ENCODE assay signal across 8 mouse cellular contexts in the genomic region with DNA sequence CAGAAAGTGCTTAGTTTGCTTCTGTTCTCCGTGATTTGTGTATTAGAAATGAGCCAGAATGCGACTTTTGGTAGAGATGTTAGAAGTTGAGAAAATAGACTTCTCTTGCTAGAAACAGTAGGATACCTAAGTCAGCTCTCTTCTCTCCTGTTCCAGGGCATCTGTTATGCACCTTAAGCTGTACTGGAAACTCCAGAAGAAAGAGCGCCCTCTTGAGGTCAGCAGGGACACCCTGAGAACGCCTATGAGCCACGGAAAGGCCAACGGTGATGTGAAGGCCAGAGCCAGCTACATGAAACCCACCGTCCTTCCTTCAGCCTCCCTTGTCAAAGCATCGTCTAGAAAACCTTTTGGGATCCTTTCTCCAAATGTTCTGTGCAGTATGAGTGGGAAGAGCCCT. TPM values are rescaled to one million over a fixed set of nuclear protein-coding genes. Genes with fewer than 3 reads are reported as not detected.
DNase-seq lines count a peak whose midpoint lies in the region; ATAC-seq and TF ChIP-seq lines count a peak whose summit lies in the region.

No protein-coding gene starts in this region.

- peaks cover 28% of the 10 kb centered on the region for H3K36me3 ChIP-seq in heart, embryonic 12.5 days
- no peaks in the 10 kb centered on the region for H3K36me3 ChIP-seq in kidney, postnatal 0 days (ENCODE audit: insufficient read depth, low read length)

- no peaks in the 10 kb centered on the region for H3K9me3 ChIP-seq in heart, embryonic 12.5 days (replicated peaks)
- H3K9me3 ChIP-seq in kidney, postnatal 0 days (replicated peaks; ENCODE audit: low read length): no peaks in the 10 kb centered on the region

- ATAC-seq in heart, embryonic 12.5 days (ENCODE audit: insufficient number of reproducible peaks, low FRiP score): no peak
- ATAC-seq in kidney, postnatal 0 days (replicated peaks; ENCODE audit: low FRiP score, low read depth): no peak

- H3K4me3 ChIP-seq in heart, embryonic 12.5 days: no peak overlapping the region
- no peak overlapping the region for H3K4me3 ChIP-seq in kidney, postnatal 0 days (replicated peaks; ENCODE audit: low read depth, low read length)

- H3K27me3 ChIP-seq in heart, embryonic 12.5 days (replicated peaks): no peaks in the 10 kb centered on the region
- H3K27me3 ChIP-seq in kidney, postnatal 0 days (ENCODE audit: insufficient read depth, low read length): no peaks in the 10 kb centered on the region

- H3K9ac ChIP-seq in heart, embryonic 12.5 days: no peak overlapping the region
- no peak overlapping the region for H3K9ac ChIP-seq in kidney, postnatal 0 days (ENCODE audit: low read depth, low read length)

- H3K4me2 ChIP-seq in heart, embryonic 12.5 days: no peak overlapping the region
- H3K4me2 ChIP-seq in kidney, postnatal 0 days (ENCODE audit: low read length): no peak overlapping the region

- H3K27ac ChIP-seq in heart, embryonic 12.5 days (ENCODE audit: poor library complexity, severe bottlenecking): no peak overlapping the region
- H3K27ac ChIP-seq in kidney, postnatal 0 days: no peak overlapping the region

- peak; percentile 79 for TF ChIP-seq CTCF in kidney, postnatal 0 days (IDR thresholded peaks at IDR 0.05; ENCODE audit: low read depth)

- peak; percentile 94 for DNase-seq in heart, adult 11 months
- peak; percentile 79 for DNase-seq in ES-CJ7 (ENCODE audit: low read depth, low spot score)
- peak; percentile 67 for DNase-seq in c-Kit-positive CD71-positive TER-119-negative erythroid progenitor cells, embryonic 14.5 days (ENCODE audit: low read depth)
- peak; percentile 66 for DNase-seq in forelimb bud, embryonic 11.5 days (ENCODE audit: low read depth, low spot score)
- peak; percentile 83 for DNase-seq in kidney, postnatal 0 days (ENCODE audit: low spot score)
- DNase-seq in lung, adult 18-20 months: peak; percentile 61 to 74
- DNase-seq in spleen, postnatal 10 days (ENCODE audit: low spot score in 2 of 2): peak; percentile 51 to 77

- 36% methylated on average over 8 of the region's 8 CpGs for WGBS in heart, embryonic 12.5 days
- 41% methylated on average over 8 of the region's 8 CpGs for WGBS in kidney, postnatal 0 days

- H3K4me1 ChIP-seq in heart, embryonic 12.5 days (replicated peaks): peaks cover 32% of the 10 kb centered on the region
- H3K4me1 ChIP-seq in kidney, postnatal 0 days (replicated peaks; ENCODE audit: insufficient read depth, low read length): peaks cover 6% of the 10 kb centered on the region; the same call in 1 of the 2 replicates

RNA-seq across cellular contexts. Expression of a gene that starts 41.4 kb away (rescaled TPM):
- polyA plus RNA-seq in heart, embryonic 12.5 days (2016; fragmentation: Nextera tagmentation; extraction: Ambion mirVana): 12.3 TPM in 2 replicates
- 13.8 and 13.9 TPM in 2 replicates for polyA plus RNA-seq in kidney, postnatal 0 days (2015; fragmentation: Nextera tagmentation; extraction: Ambion mirVana)
